Mouse (Mus musculus) forebrain, postnatal 0 days (tissue): ENCODE results near the gene Hspa13. TPM values are rescaled to one million over a fixed set of nuclear protein-coding genes. Genes with fewer than 3 reads are reported as not detected.

ENCODE experiments used
- ATAC-seq: fragments of 200-750 bp; cut with Nextera tagmentation; 2 replicates; pipeline ENCODE4 v1.8.0; 2017; ENCODE audit warnings: mild to moderate bottlenecking, moderate library complexity
- DNase-seq: peaks from one replicate; pipeline ENCODE4 v3.0.0-alpha.2; 2015
- H3K27ac ChIP-seq: fragments of 300-500 bp; sonication (generic); 2 replicates; pipeline ENCODE4 v1.5.1; 2014; ENCODE audit warnings: low read depth, mild to moderate bottlenecking, antibody characterized with exemption, low read length, moderate library complexity, mixed read lengths
- H3K27me3 ChIP-seq: fragments of 300-500 bp; sonication (generic); 2 replicates; pipeline ENCODE4 v1.6.1; 2014; ENCODE audit warnings: mild to moderate bottlenecking, low read length, mixed read lengths; ENCODE audit not compliant: insufficient read depth
- H3K36me3 ChIP-seq: fragments of 300-500 bp; sonication (generic); 2 replicates; pipeline ENCODE4 v1.6.1; 2014; ENCODE audit warnings: mild to moderate bottlenecking, moderate library complexity; ENCODE audit not compliant: insufficient read depth
- H3K4me1 ChIP-seq: fragments of 300-500 bp; sonication (generic); 2 replicates; pipeline ENCODE4 v1.6.1; 2014; ENCODE audit warnings: antibody characterized with exemption; ENCODE audit not compliant: insufficient read depth
- H3K4me2 ChIP-seq: fragments of 300-500 bp; sonication (generic); 2 replicates; pipeline ENCODE4 v1.6.1; 2014; ENCODE audit warnings: low read depth, mild to moderate bottlenecking, moderate library complexity
- H3K4me3 ChIP-seq: fragments of 300-500 bp; sonication (generic); 2 replicates; pipeline ENCODE4 v1.5.1; 2014; ENCODE audit warnings: low read depth, low read length, mixed read lengths
- H3K9ac ChIP-seq: fragments of 300-500 bp; sonication (generic); 2 replicates; pipeline ENCODE4 v1.6.1; 2014; ENCODE audit warnings: mild to moderate bottlenecking
- H3K9me3 ChIP-seq: fragments of 300-500 bp; sonication (generic); 2 replicates; pipeline ENCODE4 v1.6.1; 2016; ENCODE audit warnings: low read length
- CTCF ChIP-seq: sonication (generic); IDR thresholded peaks from 2 replicates; pipeline ENCODE4 v1.5.1; 2016; ENCODE audit warnings: antibody characterized with exemption, control low read depth, low read depth
- WGBS: fragments of 180-500 bp; shearing (Covaris S2); extraction: QIAGEN DNeasy Blood & Tissue Kit; methylation state at CpG from one replicate; pipeline ENCODE4 v1.1.7; 2014; 5-methylcytosine and 5-hydroxymethylcytosine counted together
- polyA plus RNA-seq: library from polyadenylated mRNA; unstranded; fragments of >200 nt; fragmentation: Nextera tagmentation; extraction: Ambion mirVana; gene quantifications from 2 replicates; pipeline ENCODE4 v1.2.1, GENCODE M21; 2015
- total RNA-seq: library from RNA; depleted of rRNA; stranded (reverse); fragments of >200 nt; gene quantifications from 2 replicates; pipeline ENCODE4 v1.2.3, GENCODE M21; 2014; rRNA removed

Hspa13 gene
- 55.2 and 67.3 TPM in 2 replicates for total RNA-seq
- polyA plus RNA-seq: 33.3 and 40.1 TPM in 2 replicates

DNA sequence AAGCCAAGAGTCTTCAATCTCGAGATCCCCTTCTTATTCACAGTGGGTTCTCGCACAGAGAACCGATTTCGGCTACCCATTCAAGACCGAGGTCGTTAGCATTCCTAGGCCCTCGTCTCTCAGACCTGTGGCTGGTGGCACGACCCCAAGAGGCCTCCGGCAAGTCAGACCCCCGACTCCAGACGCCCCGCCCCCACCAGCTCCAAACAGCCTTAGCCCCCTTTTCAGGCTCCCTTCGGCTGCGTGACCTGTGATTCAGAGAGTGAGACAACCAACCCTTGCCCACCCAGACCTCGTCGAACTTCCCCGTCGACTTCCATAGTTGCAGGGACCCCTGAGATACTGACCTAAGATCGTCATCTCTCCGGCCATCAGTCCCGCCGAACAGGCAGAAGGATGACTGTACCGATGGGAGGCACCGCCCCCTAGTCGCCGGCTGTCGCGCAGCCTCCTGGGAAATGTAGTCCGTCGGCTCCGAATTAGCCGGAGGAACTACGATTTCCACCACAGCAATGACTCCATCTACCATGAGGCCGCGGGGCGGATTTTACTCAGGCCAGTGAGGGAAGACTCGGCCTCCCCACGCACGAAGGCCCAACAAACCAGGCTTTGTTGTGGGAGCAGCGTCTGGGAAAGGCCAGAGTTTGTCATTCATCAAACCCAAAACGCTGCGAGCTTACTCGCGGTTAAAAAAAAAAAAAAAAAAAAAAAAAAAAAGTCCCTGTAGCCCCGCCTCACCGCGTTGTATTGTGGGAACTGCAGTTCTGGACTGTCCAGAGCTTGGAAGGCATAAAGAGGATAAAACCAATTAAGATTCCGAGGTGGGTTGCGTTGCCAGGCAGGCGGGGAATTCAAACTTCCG lies at the start of gene Hspa13:
TSS of gene Hspa13 (minus strand) at position 717 of the 862 bp plus-strand sequence.
- peak; percentile 99 for ATAC-seq
- DNase-seq: peak; percentile 98
- peak; percentile 45 for TF ChIP-seq CTCF
- Histone ChIP-seq H3K9me3 (no peaks in the 10 kb centered on the region), H3K27me3 (no peaks in the 10 kb centered on the region), H3K4me1 (peaks cover 9% of the 10 kb centered on the region), H3K27ac (peak within 1 kb of the TSS; percentile 76), H3K36me3 (peaks cover 12% of the 10 kb centered on the region; the same call in 1 of the 2 replicates), H3K4me3 (peak within 1 kb of the TSS; percentile 86), H3K4me2 (peak within 1 kb of the TSS; percentile 63), H3K9ac (peak within 1 kb of the TSS; percentile 70)
- WGBS: under 1% methylated on average over 51 of the region's 51 CpGs

DNA sequence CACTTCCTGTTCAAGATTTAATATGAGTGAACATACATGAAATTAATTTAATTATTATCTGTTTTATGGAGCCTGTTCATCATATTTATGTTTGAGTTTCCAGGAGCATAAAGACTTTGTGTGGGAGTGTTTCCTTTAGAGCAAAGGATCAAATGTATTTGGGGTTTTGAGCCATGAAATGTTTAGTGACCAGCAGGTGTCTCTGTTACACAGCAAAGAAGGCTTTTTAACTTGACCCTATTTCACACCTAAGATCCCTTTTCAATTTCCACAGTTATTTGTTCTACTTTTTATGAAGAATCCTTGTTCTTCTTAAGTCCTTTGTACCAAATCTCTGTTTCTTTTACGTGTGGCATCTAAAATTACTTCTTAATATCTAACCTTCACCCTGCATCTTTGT lies 12.4 kb upstream of the Hspa13 start:
- peak; percentile 67 for TF ChIP-seq CTCF
- peak; percentile 66 for DNase-seq
- Histone ChIP-seq H3K4me1 (no peaks in the 10 kb centered on the region), H3K9ac (no peak overlapping the region), H3K4me2 (no peak overlapping the region), H3K9me3 (no peaks in the 10 kb centered on the region), H3K36me3 (no peaks in the 10 kb centered on the region), H3K4me3 (no peak overlapping the region), H3K27me3 (no peaks in the 10 kb centered on the region), H3K27ac (no peak overlapping the region)
- 53% methylated on average over 1 of the region's 1 CpGs for WGBS
- no peak for ATAC-seq

DNA sequence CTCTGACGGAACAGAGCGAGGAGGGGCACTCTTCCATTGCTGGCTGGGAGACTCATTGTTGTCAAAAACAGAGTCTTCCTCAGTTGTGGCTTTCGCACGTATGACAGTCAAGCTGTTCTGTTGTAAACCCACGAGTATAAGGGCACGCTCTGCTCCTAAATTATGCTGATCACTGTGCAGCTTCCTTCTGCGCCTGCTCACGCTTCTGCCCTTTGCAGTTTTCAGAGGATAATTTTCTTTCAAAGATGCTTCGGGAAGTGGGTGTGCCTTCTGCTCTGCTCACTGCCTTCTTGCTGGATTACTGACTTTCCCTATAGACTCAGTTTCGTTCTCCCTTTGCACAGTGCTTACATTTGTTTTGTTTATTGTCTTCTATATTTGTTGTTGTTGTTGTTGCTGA lies 6.3 kb upstream of the Hspa13 start:
- H3K27me3 ChIP-seq: no peaks in the 10 kb centered on the region
- no peak overlapping the region for H3K4me3 ChIP-seq
- no peak for TF ChIP-seq CTCF
- no peaks in the 10 kb centered on the region for H3K9me3 ChIP-seq
- no peaks in the 10 kb centered on the region for H3K36me3 ChIP-seq
- WGBS: 79% methylated on average over 10 of the region's 10 CpGs
- no peaks in the 10 kb centered on the region for H3K4me1 ChIP-seq
- no peak for DNase-seq
- no peak for ATAC-seq
- no peak overlapping the region for H3K9ac ChIP-seq
- H3K27ac ChIP-seq: no peak overlapping the region
- no peak overlapping the region for H3K4me2 ChIP-seq

DNA sequence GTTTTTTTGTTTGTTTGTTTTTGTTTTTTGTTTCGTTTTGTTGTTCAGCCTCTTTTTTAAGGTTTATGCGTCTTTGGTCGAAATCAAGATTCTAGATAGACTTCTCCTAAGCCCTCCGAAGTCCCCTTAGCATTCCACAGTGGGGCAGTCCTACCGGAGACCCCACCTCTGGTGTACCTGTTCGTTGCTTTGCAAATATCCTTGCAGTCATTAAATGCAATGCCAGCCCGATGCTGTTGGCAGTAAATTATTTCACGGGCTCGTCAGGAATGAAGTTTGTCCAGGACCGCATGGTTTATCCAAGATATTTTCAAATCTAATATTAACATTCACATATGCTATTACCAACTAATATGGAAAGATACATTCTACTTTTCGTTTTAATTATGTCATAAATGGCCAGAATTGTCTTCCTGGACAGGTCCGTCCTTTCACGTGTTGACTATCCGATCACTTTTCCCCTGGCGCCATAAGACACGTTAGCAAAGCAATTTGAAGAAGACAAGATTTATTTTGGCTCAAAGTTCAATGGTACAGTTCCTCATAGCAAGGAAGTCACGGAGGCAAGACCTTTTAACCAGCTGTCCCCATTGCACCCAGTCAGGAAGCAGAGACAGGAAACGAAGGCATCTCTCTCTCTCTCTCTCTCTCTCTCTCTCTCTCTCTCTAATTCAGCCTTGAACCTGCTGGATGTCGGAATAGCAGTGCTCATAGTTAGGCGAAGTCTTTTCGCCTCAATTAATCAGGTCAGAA lies 522 bp upstream of the Hspa13 start:
- Histone ChIP-seq H3K27me3 (no peaks in the 10 kb centered on the region), H3K9ac (peak overlapping the region; percentile 70), H3K4me3 (peak overlapping the region; percentile 86), H3K27ac (peak overlapping the region; percentile 54; the same call in 1 of the 2 replicates), H3K4me1 (peaks cover 9% of the 10 kb centered on the region), H3K4me2 (peak overlapping the region; percentile 63), H3K36me3 (peaks cover 12% of the 10 kb centered on the region; the same call in 1 of the 2 replicates), H3K9me3 (no peaks in the 10 kb centered on the region)
- no peak for TF ChIP-seq CTCF
- peak; percentile 14 for DNase-seq
- peak; percentile 28; the same call in 1 of the 2 replicates for ATAC-seq
- WGBS: 15% methylated on average over 21 of the region's 21 CpGs

DNA sequence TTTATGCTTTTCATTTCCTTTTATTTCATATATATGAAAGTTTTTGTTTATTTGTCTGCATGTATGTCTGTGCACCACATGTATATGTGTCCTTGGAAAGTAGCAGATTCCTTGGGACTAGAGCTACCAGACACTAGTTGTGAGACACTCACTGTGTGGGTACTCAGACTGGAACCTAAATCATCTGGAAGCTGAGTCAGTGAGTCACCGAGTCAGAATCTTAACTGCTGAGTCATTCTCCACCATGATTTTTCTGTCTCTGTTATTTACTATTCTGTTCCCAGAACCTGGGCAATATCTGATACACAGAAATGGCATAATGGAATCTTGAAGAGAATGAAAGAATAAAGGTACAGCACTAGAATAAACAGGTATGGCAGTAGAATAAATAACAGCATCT lies 14.0 kb downstream of the Hspa13 start:
- Histone ChIP-seq H3K4me3 (no peak overlapping the region), H3K4me2 (no peak overlapping the region), H3K27ac (no peak overlapping the region), H3K4me1 (no peaks in the 10 kb centered on the region), H3K27me3 (no peaks in the 10 kb centered on the region), H3K36me3 (peaks cover 12% of the 10 kb centered on the region), H3K9ac (no peak overlapping the region), H3K9me3 (no peaks in the 10 kb centered on the region)
- ATAC-seq (no peak), DNase-seq (no peak)
- WGBS: 79% methylated on average over 1 of the region's 1 CpGs
- no peak for TF ChIP-seq CTCF

DNA sequence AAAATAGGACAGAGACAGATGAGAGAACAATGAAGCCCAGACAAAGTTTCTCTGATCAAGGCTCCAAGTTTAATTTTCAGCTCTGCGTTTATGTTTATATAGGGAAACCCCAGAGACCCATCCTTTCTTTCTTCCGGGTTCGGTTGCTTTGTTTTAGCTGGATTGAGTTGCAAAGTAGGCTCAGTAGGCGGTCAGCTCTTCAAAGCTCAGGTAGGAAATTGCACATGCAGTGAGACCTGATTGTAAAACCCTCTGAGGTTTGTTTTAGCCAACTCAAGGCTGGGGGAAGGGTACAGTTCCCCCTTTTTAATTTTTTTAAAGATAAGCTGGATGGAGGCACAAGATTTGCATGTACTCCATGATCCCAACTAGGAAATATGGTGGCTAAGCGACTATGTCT lies 16.8 kb downstream of the Hspa13 start:
- TF ChIP-seq CTCF: no peak
- Histone ChIP-seq H3K27ac (no peak overlapping the region), H3K4me1 (no peaks in the 10 kb centered on the region), H3K36me3 (peaks cover 7% of the 10 kb centered on the region; the same call in 1 of the 2 replicates), H3K9me3 (no peaks in the 10 kb centered on the region), H3K9ac (no peak overlapping the region), H3K4me3 (no peak overlapping the region), H3K27me3 (no peaks in the 10 kb centered on the region), H3K4me2 (no peak overlapping the region)
- ATAC-seq (no peak), DNase-seq (no peak)
- WGBS: 54% methylated on average over 5 of the region's 5 CpGs
